Mouse (Mus musculus): ENCODE measurements at regions not wholly inside any gene's neighbourhood (a gene's known extent, or its start where the extent isn't known, plus 50 kb on each side); places are given as distances from the start of the nearest gene placed in this dataset.

DNA sequence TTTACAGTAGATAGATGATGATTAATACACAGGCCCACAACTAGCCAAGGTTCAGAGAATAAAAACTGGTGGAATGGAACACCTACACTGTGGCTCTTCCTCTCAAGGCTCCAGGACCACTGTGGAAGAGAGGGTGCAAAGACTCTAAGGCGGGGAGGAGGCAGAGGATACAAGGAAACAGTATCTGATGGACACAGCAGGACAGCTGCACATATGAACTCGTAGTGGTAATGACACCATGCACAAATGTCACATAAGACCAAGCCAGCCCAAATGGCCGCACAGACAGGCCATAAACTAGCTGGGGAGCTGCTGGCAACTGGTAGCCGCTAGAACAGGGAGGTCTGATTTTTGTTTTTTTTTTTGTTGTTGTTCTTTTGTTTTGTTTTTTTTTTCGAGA lies 197.0 kb upstream of the Serp2 start:
- DNase-seq (ENCODE audit: low spot score) (no peak), ATAC-seq (ENCODE audit: low FRiP score) (no peak)
- WGBS, result 90% methylated on average over 5 of the region's 5 CpGs
- no peak overlapping the region for H3K4me3 ChIP-seq (replicated peaks; ENCODE audit: low read length)
- H3K27me3 ChIP-seq (ENCODE audit: control insufficient read depth, insufficient read depth, low read length), result no peaks in the 10 kb centered on the region
- H3K9ac ChIP-seq, result no peak overlapping the region
- no peaks in the 10 kb centered on the region for H3K4me1 ChIP-seq (replicated peaks; ENCODE audit: control insufficient read depth, insufficient read depth, low read length)
- H3K9me3 ChIP-seq (ENCODE audit: control insufficient read depth, low read length), result no peaks in the 10 kb centered on the region
- H3K4me2 ChIP-seq (replicated peaks), result no peak overlapping the region
- H3K36me3 ChIP-seq (replicated peaks; ENCODE audit: control insufficient read depth, insufficient read depth), result no peaks in the 10 kb centered on the region
- no peak overlapping the region for H3K27ac ChIP-seq

DNA sequence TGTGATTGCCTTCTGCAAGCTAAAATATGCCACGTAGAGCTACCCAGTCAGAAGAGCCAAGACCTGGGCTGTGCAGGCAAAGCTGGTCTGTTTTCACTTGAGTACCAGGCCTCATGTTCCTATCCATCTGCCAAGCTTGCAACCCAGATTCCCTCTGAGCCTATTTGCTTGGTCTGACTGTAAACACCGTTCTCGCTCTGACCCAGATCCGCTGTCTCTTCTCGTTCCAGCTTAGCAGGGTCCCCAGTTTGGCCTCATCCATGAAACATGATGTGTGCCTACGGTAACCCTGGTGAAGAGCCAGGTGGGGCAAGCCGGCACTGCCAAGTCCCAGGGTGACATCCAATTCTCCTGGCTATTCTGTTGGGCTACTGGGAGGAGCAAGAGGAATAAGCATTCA lies 192.5 kb upstream of the Serp2 start:
- no peak for ATAC-seq (ENCODE audit: low FRiP score)
- no peaks in the 10 kb centered on the region; the same call in 1 of the 2 replicates for H3K4me1 ChIP-seq (replicated peaks; ENCODE audit: control insufficient read depth, insufficient read depth, low read length)
- no peak overlapping the region for H3K4me2 ChIP-seq (replicated peaks)
- no peaks in the 10 kb centered on the region for H3K36me3 ChIP-seq (replicated peaks; ENCODE audit: control insufficient read depth, insufficient read depth)
- WGBS, result 89% methylated on average over 7 of the region's 7 CpGs
- H3K9me3 ChIP-seq (ENCODE audit: control insufficient read depth, low read length), result no peaks in the 10 kb centered on the region
- H3K4me3 ChIP-seq (replicated peaks; ENCODE audit: low read length), result no peak overlapping the region
- no peak for DNase-seq (ENCODE audit: low spot score)
- no peaks in the 10 kb centered on the region for H3K27me3 ChIP-seq (ENCODE audit: control insufficient read depth, insufficient read depth, low read length)
- no peak overlapping the region for H3K9ac ChIP-seq
- no peak overlapping the region for H3K27ac ChIP-seq

- no peak overlapping the region for H3K9ac ChIP-seq
- H3K27ac ChIP-seq, result no peak overlapping the region
- H3K27me3 ChIP-seq (ENCODE audit: control insufficient read depth, insufficient read depth, low read length), result no peaks in the 10 kb centered on the region
- no peak for ATAC-seq (ENCODE audit: low FRiP score)
- no peaks in the 10 kb centered on the region; the same call in 1 of the 2 replicates for H3K4me1 ChIP-seq (replicated peaks; ENCODE audit: control insufficient read depth, insufficient read depth, low read length)
- no peak overlapping the region for H3K4me3 ChIP-seq (replicated peaks; ENCODE audit: low read length)
- H3K36me3 ChIP-seq (replicated peaks; ENCODE audit: control insufficient read depth, insufficient read depth), result no peaks in the 10 kb centered on the region
- no peak overlapping the region for H3K4me2 ChIP-seq (replicated peaks)
- 95% methylated on average over 2 of the region's 2 CpGs for WGBS
- no peaks in the 10 kb centered on the region for H3K9me3 ChIP-seq (ENCODE audit: control insufficient read depth, low read length)
- no peak for DNase-seq (ENCODE audit: low spot score)
These were observed 192.0 kb upstream of the Serp2 start for GRCm38 (mm10) chr14:76748711-76749110.

- WGBS, result 96% methylated on average over 5 of the region's 5 CpGs
- H3K9me3 ChIP-seq (ENCODE audit: control insufficient read depth, low read length), result no peaks in the 10 kb centered on the region
- no peak for ATAC-seq (ENCODE audit: low FRiP score)
These were observed 191.1 kb upstream of the Serp2 start for GRCm38 (mm10) chr14:76747814-76748213.

DNA sequence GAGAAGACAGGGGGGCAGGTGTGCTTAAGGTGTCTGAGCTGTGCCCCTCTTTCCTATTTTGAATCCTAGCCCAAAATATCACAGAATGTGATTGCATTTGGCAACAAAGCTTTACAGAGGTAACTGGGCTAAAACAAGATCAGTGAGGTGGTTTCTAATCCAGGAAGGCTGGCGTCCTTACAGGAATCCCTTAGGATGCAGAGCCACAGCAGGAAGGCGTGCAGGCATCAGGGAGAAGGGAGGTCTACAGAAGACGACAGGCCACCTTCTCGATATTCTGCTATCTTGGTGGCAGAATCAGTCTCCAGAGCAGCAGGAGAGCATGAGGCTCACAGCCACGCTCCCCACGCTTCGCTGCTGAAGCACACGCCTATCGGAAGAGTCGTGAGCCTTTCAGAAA lies 189.6 kb upstream of the Serp2 start:
- 86% methylated on average over 10 of the region's 10 CpGs for WGBS
- no peaks in the 10 kb centered on the region for H3K36me3 ChIP-seq (replicated peaks; ENCODE audit: control insufficient read depth, insufficient read depth)
- no peak overlapping the region for H3K9ac ChIP-seq
- H3K27me3 ChIP-seq (ENCODE audit: control insufficient read depth, insufficient read depth, low read length), result no peaks in the 10 kb centered on the region
- H3K27ac ChIP-seq, result no peak overlapping the region
- H3K4me2 ChIP-seq (replicated peaks), result no peak overlapping the region
- H3K9me3 ChIP-seq (ENCODE audit: control insufficient read depth, low read length), result no peaks in the 10 kb centered on the region
- DNase-seq (ENCODE audit: low spot score), result no peak
- ATAC-seq (ENCODE audit: low FRiP score), result no peak
- H3K4me3 ChIP-seq (replicated peaks; ENCODE audit: low read length), result no peak overlapping the region
- H3K4me1 ChIP-seq (replicated peaks; ENCODE audit: control insufficient read depth, insufficient read depth, low read length), result no peaks in the 10 kb centered on the region; the same call in 1 of the 2 replicates

More at GRCm38 (mm10) chr14:76747814-76748213, 191.1 kb upstream of the Serp2 start:
- no peak overlapping the region for H3K4me2 ChIP-seq (replicated peaks)
- no peak overlapping the region for H3K27ac ChIP-seq
- H3K27me3 ChIP-seq (ENCODE audit: control insufficient read depth, insufficient read depth, low read length), result no peaks in the 10 kb centered on the region
- H3K36me3 ChIP-seq (replicated peaks; ENCODE audit: control insufficient read depth, insufficient read depth), result no peaks in the 10 kb centered on the region
- no peak overlapping the region for H3K4me3 ChIP-seq (replicated peaks; ENCODE audit: low read length)
- no peak overlapping the region for H3K9ac ChIP-seq
- no peaks in the 10 kb centered on the region; the same call in 1 of the 2 replicates for H3K4me1 ChIP-seq (replicated peaks; ENCODE audit: control insufficient read depth, insufficient read depth, low read length)
- DNase-seq (ENCODE audit: low spot score), result no peak

- 64% methylated on average over 23 of the region's 23 CpGs for WGBS
- peak; percentile 46; the same call in 1 of the 2 replicates for ATAC-seq (ENCODE audit: low FRiP score)
- no peak for DNase-seq (ENCODE audit: low spot score)
These were observed 188.2 kb upstream of the Serp2 start for GRCm38 (mm10) chr14:76744674-76745433.

GRCm38 (mm10) chr14:76742297-76742696 lies 185.6 kb upstream of the Serp2 start:
- Histone ChIP-seq H3K4me2 (replicated peaks) (no peak overlapping the region), H3K4me1 (replicated peaks; ENCODE audit: control insufficient read depth, insufficient read depth, low read length) (no peaks in the 10 kb centered on the region; the same call in 1 of the 2 replicates), H3K9me3 (ENCODE audit: control insufficient read depth, low read length) (no peaks in the 10 kb centered on the region), H3K27ac (no peak overlapping the region), H3K9ac (no peak overlapping the region), H3K27me3 (ENCODE audit: control insufficient read depth, insufficient read depth, low read length) (no peaks in the 10 kb centered on the region), H3K4me3 (replicated peaks; ENCODE audit: low read length) (no peak overlapping the region), H3K36me3 (replicated peaks; ENCODE audit: control insufficient read depth, insufficient read depth) (no peaks in the 10 kb centered on the region)
- no peak for DNase-seq (ENCODE audit: low spot score)
- ATAC-seq (ENCODE audit: low FRiP score), result no peak
- WGBS, result 85% methylated on average over 5 of the region's 5 CpGs

More at GRCm38 (mm10) chr14:76744674-76745433, 188.2 kb upstream of the Serp2 start:
- Histone ChIP-seq H3K27ac (no peak overlapping the region), H3K4me3 (replicated peaks; ENCODE audit: low read length) (no peak overlapping the region), H3K9ac (no peak overlapping the region), H3K9me3 (ENCODE audit: control insufficient read depth, low read length) (no peaks in the 10 kb centered on the region), H3K4me1 (replicated peaks; ENCODE audit: control insufficient read depth, insufficient read depth, low read length) (no peaks in the 10 kb centered on the region; the same call in 1 of the 2 replicates), H3K4me2 (replicated peaks) (no peak overlapping the region), H3K27me3 (ENCODE audit: control insufficient read depth, insufficient read depth, low read length) (no peaks in the 10 kb centered on the region), H3K36me3 (replicated peaks; ENCODE audit: control insufficient read depth, insufficient read depth) (no peaks in the 10 kb centered on the region)

DNA sequence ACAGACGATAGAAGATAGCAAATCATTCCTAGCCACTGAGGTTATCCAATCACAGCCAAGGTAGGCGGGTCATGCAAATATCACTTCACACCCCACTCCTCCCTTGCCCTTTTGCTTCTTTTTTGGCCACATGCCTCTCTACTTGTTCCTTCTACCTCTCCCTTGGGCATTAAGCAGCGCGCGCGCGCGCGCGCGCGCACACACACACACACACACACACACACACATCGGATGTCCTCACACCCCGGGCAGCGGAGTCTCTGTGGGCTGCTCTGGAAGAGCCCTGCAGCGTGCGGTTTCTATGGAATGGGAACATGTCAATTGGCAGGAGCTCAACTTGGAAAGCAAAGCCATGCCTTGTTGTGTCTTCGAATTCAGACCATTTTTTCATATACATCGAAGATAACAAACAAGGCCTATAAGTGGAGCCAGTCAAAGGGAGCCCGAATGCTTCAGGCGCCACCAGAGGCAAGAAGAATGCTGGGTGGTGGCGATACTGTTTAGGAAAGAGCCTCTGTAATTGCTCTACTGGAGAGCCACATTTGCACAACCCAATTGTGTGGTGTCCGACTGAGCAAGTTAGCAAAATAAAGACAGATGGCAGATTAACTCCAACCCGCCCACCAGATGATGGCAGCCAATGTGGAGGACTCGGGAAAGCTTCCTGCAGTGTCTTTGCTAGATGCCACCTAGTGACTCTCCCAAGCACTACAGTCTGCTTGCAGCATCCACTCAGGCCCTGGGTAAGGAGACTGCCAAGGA lies 183.3 kb upstream of the Serp2 start:
- Histone ChIP-seq H3K9me3 (ENCODE audit: control insufficient read depth, low read length) (no peaks in the 10 kb centered on the region), H3K4me3 (replicated peaks; ENCODE audit: low read length) (no peak overlapping the region), H3K9ac (no peak overlapping the region), H3K27me3 (ENCODE audit: control insufficient read depth, insufficient read depth, low read length) (no peaks in the 10 kb centered on the region), H3K4me1 (replicated peaks; ENCODE audit: control insufficient read depth, insufficient read depth, low read length) (peaks cover 11% of the 10 kb centered on the region; the same call in 1 of the 2 replicates), H3K27ac (no peak overlapping the region), H3K36me3 (replicated peaks; ENCODE audit: control insufficient read depth, insufficient read depth) (no peaks in the 10 kb centered on the region), H3K4me2 (replicated peaks) (peak overlapping the region; percentile 9; the same call in 1 of the 2 replicates)
- WGBS, result 59% methylated on average over 25 of the region's 25 CpGs
- peak; percentile 55; the same call in 1 of the 2 replicates for ATAC-seq (ENCODE audit: low FRiP score)
- DNase-seq (ENCODE audit: low spot score), result peak; percentile 62

GRCm38 (mm10) chr14:76735997-76736396 lies 179.3 kb upstream of the Serp2 start:
- DNase-seq (ENCODE audit: low spot score), result no peak
- no peak overlapping the region for H3K27ac ChIP-seq

More at GRCm38 (mm10) chr14:76735997-76736396, 179.3 kb upstream of the Serp2 start:
- 68% methylated on average over 5 of the region's 5 CpGs for WGBS
- Histone ChIP-seq H3K36me3 (replicated peaks; ENCODE audit: control insufficient read depth, insufficient read depth) (no peaks in the 10 kb centered on the region), H3K9ac (no peak overlapping the region), H3K4me1 (replicated peaks; ENCODE audit: control insufficient read depth, insufficient read depth, low read length) (peaks cover 15% of the 10 kb centered on the region), H3K9me3 (ENCODE audit: control insufficient read depth, low read length) (no peaks in the 10 kb centered on the region), H3K4me3 (replicated peaks; ENCODE audit: low read length) (no peak overlapping the region), H3K27me3 (ENCODE audit: control insufficient read depth, insufficient read depth, low read length) (no peaks in the 10 kb centered on the region), H3K4me2 (replicated peaks) (no peak overlapping the region)
- ATAC-seq (ENCODE audit: low FRiP score), result no peak
